Mouse (Mus musculus) midbrain, postnatal 0 days (tissue): ENCODE results near the gene Copa. TPM values are rescaled to one million over a fixed set of nuclear protein-coding genes. Genes with fewer than 3 reads are reported as not detected.
A peak's percentile ranks its signal among the peaks of the same experiment; 100 is the strongest.

Experiments used
- ATAC-seq: fragments of 200-750 bp; cut with Nextera tagmentation; 2 replicates; pipeline ENCODE4 v1.8.0; 2017; ENCODE audit warnings: moderate number of reproducible peaks, mild to moderate bottlenecking, moderate TSS enrichment, moderate library complexity; ENCODE audit not compliant: low FRiP score
- DNase-seq: peaks from one replicate; pipeline ENCODE4 v3.0.0-alpha.2; 2015; ENCODE audit warnings: low spot score
- H3K27ac ChIP-seq: fragments of 300-500 bp; sonication (generic); 2 replicates; pipeline ENCODE4 v1.5.1; 2014; ENCODE audit warnings: low read depth, mild to moderate bottlenecking, low read length, mixed read lengths
- H3K27me3 ChIP-seq: fragments of 300-500 bp; sonication (generic); 2 replicates; pipeline ENCODE4 v1.6.1; 2014; ENCODE audit warnings: low read length, control low read depth, mixed read lengths; ENCODE audit not compliant: insufficient read depth
- H3K36me3 ChIP-seq: fragments of 300-500 bp; sonication (generic); 2 replicates; pipeline ENCODE4 v1.6.1; 2014; ENCODE audit warnings: low read length, control low read depth, mixed read lengths; ENCODE audit not compliant: insufficient read depth
- H3K4me1 ChIP-seq: fragments of 300-500 bp; sonication (generic); 2 replicates; pipeline ENCODE4 v1.6.1; 2014; ENCODE audit warnings: mild to moderate bottlenecking, control low read depth, antibody characterized with exemption, low read length, mixed read lengths; ENCODE audit not compliant: insufficient read depth
- H3K4me2 ChIP-seq: fragments of 300-500 bp; sonication (generic); 2 replicates; pipeline ENCODE4 v1.6.1; 2014; ENCODE audit warnings: low read depth, mild to moderate bottlenecking, low read length, mixed read lengths; ENCODE audit not compliant: poor library complexity, severe bottlenecking
- H3K4me3 ChIP-seq: fragments of 300-500 bp; sonication (generic); 2 replicates; pipeline ENCODE4 v1.5.1; 2014; ENCODE audit warnings: low read depth, mild to moderate bottlenecking, low read length, moderate library complexity
- H3K9ac ChIP-seq: fragments of 300-500 bp; sonication (generic); replicated peaks from 2 replicates; pipeline ENCODE4 v1.6.1; 2014; ENCODE audit warnings: mild to moderate bottlenecking, low read length, moderate library complexity, mixed read lengths; ENCODE audit not compliant: poor library complexity, severe bottlenecking
- H3K9me3 ChIP-seq: fragments of 300-500 bp; sonication (generic); 2 replicates; pipeline ENCODE4 v1.6.1; 2016; ENCODE audit warnings: low read length, control low read depth
- CTCF ChIP-seq: IDR thresholded peaks from 2 replicates; pipeline ENCODE4 v1.5.1; 2016; ENCODE audit warnings: antibody characterized with exemption, mild to moderate bottlenecking
- WGBS: fragments of 180-500 bp; shearing (Covaris S2); extraction: QIAGEN DNeasy Blood & Tissue Kit; methylation state at CpG from one replicate; pipeline ENCODE4 v1.1.7; 2014; 5-methylcytosine and 5-hydroxymethylcytosine counted together
- polyA plus RNA-seq: library from polyadenylated mRNA; unstranded; fragments of >200 nt; fragmentation: Nextera tagmentation; extraction: Ambion mirVana; gene quantifications from 2 replicates; pipeline ENCODE4 v1.2.1, GENCODE M21; 2015
- total RNA-seq: library from RNA; depleted of rRNA; stranded (reverse); fragments of >200 nt; gene quantifications from 2 replicates; pipeline ENCODE4 v1.2.3, GENCODE M21; 2014; rRNA removed

Copa gene
- total RNA-seq (207 and 225 TPM in 2 replicates), polyA plus RNA-seq (149 and 155 TPM in 2 replicates)

- Histone ChIP-seq H3K4me3 (peak within 1 kb of the TSS; percentile 89), H3K4me1 (peaks cover 8% of the 10 kb centered on the region; the same call in 1 of the 2 replicates), H3K9me3 (no peaks in the 10 kb centered on the region), H3K36me3 (peaks cover 22% of the 10 kb centered on the region), H3K4me2 (peak within 1 kb of the TSS; percentile 66), H3K9ac (peak within 1 kb of the TSS; percentile 86), H3K27ac (peak within 1 kb of the TSS; percentile 92), H3K27me3 (no peaks in the 10 kb centered on the region)
- WGBS, result under 1% methylated on average over 40 of the region's 40 CpGs
- DNase-seq (peak; percentile 98), ATAC-seq (peak; percentile 97)
- peak; percentile 56 for TF ChIP-seq CTCF
Measured at GRCm38 (mm10) chr1:172082101-172082898, at the start of gene Copa, which contains the start of gene Ncstn. TSS of gene Copa (plus strand) at chr1:172082529. TSS of gene Ncstn (minus strand) at chr1:172082795.

GRCm38 (mm10) chr1:172046410-172046809 lies 35.9 kb upstream of the Copa start:
- no peak for TF ChIP-seq CTCF
- 72% methylated on average over 8 of the region's 8 CpGs for WGBS
- H3K4me3 ChIP-seq, result no peak overlapping the region
- DNase-seq, result no peak
- no peak overlapping the region for H3K27ac ChIP-seq
- no peak overlapping the region for H3K4me2 ChIP-seq
- no peak overlapping the region for H3K9ac ChIP-seq
- no peaks in the 10 kb centered on the region for H3K4me1 ChIP-seq
- H3K36me3 ChIP-seq, result no peaks in the 10 kb centered on the region
- no peaks in the 10 kb centered on the region for H3K27me3 ChIP-seq
- H3K9me3 ChIP-seq, result no peaks in the 10 kb centered on the region
- no peak for ATAC-seq

GRCm38 (mm10) chr1:172046938-172047337 lies 35.4 kb upstream of the Copa start:
- Histone ChIP-seq H3K9ac (no peak overlapping the region), H3K9me3 (no peaks in the 10 kb centered on the region), H3K4me1 (no peaks in the 10 kb centered on the region), H3K27ac (no peak overlapping the region), H3K4me2 (no peak overlapping the region), H3K4me3 (no peak overlapping the region), H3K36me3 (no peaks in the 10 kb centered on the region), H3K27me3 (no peaks in the 10 kb centered on the region)
- peak; percentile 90 for TF ChIP-seq CTCF
- WGBS, result 9% methylated on average over 5 of the region's 5 CpGs
- peak; percentile 35; the same call in 1 of the 2 replicates for ATAC-seq
- DNase-seq, result peak; percentile 89

GRCm38 (mm10) chr1:172048241-172048734 lies 34.0 kb upstream of the Copa start:
- Histone ChIP-seq H3K27me3 (no peaks in the 10 kb centered on the region), H3K4me3 (no peak overlapping the region), H3K9ac (0 out of 2 replicates have a peak overlapping the region, but pooled peaks have one; percentile 24), H3K9me3 (no peaks in the 10 kb centered on the region), H3K4me2 (peak overlapping the region; percentile 22), H3K27ac (peak overlapping the region; percentile 43), H3K4me1 (no peaks in the 10 kb centered on the region), H3K36me3 (no peaks in the 10 kb centered on the region)
- peak; percentile 68 for ATAC-seq
- WGBS, result 23% methylated on average over 6 of the region's 6 CpGs
- DNase-seq, result peak; percentile 72
- TF ChIP-seq CTCF, result no peak

- H3K27me3 ChIP-seq, result no peaks in the 10 kb centered on the region
- no peaks in the 10 kb centered on the region for H3K36me3 ChIP-seq
- ATAC-seq (peak; percentile 47), DNase-seq (peak; percentile 48)
- H3K4me2 ChIP-seq, result peak overlapping the region; percentile 5; the same call in 1 of the 2 replicates
- H3K4me1 ChIP-seq, result no peaks in the 10 kb centered on the region
- no peak for TF ChIP-seq CTCF
- no peak overlapping the region for H3K4me3 ChIP-seq
- no peak overlapping the region for H3K27ac ChIP-seq
- H3K9me3 ChIP-seq, result no peaks in the 10 kb centered on the region
- WGBS, result 13% methylated on average over 13 of the region's 13 CpGs
- H3K9ac ChIP-seq, result 0 out of 2 replicates have a peak overlapping the region, but pooled peaks have one; percentile 24
Measured at GRCm38 (mm10) chr1:172049131-172049782, 33.1 kb upstream of the Copa start.
